Mouse (Mus musculus): ENCODE measurements around the gene Cntn5.

The Cntn5 gene

GRCm38 (mm10) chr9:10400099-10400498, 504.5 kb downstream of the Cntn5 start:
- DNase-seq, result no peak

DNA sequence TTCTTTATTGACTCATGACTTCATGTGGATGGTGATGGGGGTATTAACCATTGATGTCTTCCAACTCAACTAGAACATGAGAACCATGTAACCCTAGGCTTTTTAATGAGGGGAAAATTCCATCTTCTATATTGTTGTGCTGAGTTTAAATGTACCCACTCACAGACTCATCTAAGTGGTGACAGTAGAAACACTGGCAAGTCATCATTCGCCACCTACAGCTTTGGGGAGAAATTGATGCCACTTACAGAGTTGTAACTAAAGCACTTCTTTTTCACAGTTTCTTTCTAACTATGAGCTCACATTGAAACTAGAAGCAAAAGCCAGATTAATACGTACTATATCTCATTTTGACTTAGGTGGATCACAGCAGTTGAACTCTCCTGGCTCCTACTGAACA, 514.7 kb downstream of the Cntn5 start:
- DNase-seq, result no peak

GRCm38 (mm10) chr9:10384455-10384854, 520.1 kb downstream of the Cntn5 start:
- no peak for DNase-seq

DNA sequence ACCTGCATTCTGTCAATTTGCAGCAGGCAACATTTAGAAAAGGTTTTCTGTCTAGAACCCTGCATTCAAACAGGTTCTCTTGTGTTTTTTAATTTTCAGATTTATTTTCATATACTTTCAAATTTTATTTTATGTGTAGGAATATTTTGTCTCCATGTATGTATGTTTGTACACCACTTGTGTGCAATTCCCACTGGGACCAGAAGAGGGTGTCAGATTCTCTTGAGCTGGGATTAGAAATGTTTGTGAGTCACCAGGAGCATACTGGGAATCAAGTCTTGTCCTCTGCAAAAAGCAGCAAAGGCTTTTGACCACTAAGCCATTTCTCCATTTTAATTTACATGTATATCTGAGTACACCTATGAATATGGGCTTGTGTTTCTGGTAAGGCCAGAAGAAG, 521.4 kb downstream of the Cntn5 start:
- no peak for DNase-seq

- DNase-seq, result no peak
Observed at GRCm38 (mm10) chr9:10381701-10382100, 522.9 kb downstream of the Cntn5 start.

DNA sequence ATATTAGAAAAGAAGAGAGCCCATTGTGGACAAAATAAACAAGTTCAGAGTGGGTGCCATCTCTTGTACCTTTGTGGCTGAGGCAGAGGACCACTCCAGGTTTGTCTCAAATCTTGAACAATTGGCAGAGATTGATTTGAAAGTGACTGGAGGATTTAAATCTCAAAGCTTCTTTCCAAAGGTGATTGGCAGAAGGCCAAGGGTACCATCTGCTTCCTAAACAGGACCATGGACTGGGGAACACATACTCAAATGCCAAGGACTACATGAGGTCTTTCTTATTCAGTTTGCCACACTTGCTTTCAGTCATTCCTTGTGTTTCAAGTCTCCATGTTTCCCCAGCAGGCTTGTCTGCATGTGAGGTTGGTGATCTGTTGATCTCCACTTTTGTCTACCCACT, 528.3 kb downstream of the Cntn5 start:
- no peak for DNase-seq

DNA sequence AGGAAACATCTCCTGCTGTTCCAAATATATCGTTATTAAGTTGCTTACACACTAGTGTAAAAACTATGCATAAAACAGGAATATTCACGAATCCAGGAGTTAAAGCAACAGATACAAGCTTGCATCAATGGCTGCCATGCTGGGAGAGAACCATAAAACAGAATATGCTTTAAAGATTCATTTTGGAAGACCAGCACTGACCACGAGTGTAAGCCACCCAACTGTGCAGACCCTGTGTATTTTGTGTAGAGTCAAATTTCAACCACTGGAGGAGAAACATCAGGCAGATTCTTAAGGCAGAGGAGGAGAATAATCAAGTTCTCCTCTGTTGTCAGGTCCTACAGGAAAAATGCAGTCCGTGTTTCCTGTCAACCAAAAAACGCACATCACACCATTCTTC, 535.6 kb downstream of the Cntn5 start:
- DNase-seq, result no peak

GRCm38 (mm10) chr9:10368410-10368809, 536.2 kb downstream of the Cntn5 start:
- no peak for DNase-seq

DNA sequence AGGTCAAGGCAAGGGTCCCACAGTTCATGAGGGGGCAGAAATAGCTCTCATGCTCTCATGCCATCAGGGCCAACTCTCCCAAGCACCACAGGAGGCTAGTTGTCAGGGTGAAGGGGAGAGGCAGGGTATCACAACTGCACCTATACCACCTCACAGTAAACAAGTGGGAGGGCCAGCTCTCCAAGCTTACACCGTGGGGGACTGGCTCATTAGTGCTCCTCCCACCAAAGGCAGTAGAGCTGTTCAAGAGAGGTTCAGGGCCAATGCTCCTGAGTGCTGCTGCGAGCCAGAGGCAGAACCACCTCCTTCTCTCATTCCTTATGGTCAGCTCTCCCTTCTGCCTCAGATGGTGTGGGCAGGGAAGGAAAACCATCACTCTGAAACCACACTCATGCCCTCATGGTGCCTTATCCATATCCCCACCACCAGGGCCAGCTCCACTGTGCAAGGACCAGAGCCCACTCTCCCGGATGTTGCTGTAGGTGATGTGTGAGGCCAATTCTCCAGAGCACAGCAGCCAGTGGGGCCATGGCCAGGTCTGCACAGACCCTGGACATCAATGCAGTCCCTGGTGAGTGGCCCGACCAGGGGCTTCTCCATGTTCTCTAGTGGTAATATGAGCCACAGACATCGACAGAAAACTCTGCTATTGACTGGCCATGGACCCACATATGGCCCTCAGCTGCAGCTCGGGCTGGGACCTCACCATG, 538.2 kb downstream of the Cntn5 start:
- no peak for DNase-seq

DNA sequence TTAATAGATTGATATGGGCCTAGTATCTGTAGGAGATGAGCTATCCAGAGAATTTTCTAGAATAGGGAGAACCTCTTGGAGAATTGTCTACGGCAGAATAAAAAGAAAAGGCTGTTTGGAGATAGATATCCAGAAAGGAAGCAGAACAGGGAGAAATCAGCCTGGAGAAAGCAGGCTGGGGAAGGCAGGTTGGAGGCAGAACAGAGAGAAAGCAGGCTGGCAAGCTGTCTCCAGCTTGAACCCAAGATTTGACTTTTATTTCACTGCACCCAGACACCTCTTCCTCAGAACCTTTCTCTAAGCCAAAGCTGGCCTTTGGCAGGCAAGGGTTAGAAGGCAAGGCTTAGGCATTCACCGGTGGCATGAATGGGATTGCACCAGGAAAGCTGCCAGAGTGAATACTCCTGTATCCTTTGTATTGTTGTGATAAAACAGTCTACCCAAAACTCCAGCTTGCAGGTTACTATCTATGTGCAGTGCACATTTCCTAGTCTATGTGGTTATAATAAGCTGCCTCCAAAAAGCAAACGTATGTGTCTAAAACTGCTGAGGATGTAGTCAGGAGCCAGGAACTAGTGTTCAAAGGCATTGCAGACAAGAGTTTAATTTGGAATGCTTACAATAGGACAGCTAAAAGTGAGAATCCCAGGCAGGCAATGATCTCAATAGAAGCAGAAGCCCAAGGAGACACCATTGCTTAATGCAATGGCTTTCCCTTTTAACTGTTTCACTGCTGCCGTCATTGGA, 553.5 kb downstream of the Cntn5 start:
- DNase-seq, result no peak

GRCm38 (mm10) chr9:10348741-10349140, 555.8 kb downstream of the Cntn5 start:
- no peak for DNase-seq

DNA sequence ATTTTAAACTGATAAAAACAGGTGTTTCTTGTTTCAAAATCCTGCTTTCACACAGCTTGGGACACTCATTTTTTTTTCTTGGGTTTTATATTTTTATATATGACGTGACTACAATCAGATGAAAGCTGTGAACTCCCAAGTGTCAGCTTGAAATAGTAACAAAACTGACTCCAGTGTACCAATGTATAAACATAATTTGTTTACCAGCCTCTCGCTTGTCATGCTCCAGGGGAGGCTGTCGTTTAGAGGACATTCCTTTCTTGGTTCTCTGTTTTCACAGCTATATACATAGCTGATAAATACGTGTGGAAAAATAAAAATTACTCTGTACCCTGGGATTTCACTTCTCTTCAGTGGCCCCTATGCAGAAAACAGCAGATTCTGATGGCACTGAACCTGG, 556.4 kb downstream of the Cntn5 start:
- no peak for DNase-seq

GRCm38 (mm10) chr9:10340751-10341150, 563.8 kb downstream of the Cntn5 start:
- no peak for DNase-seq

GRCm38 (mm10) chr9:10339716-10340115, 564.9 kb downstream of the Cntn5 start:
- DNase-seq, result no peak

DNA sequence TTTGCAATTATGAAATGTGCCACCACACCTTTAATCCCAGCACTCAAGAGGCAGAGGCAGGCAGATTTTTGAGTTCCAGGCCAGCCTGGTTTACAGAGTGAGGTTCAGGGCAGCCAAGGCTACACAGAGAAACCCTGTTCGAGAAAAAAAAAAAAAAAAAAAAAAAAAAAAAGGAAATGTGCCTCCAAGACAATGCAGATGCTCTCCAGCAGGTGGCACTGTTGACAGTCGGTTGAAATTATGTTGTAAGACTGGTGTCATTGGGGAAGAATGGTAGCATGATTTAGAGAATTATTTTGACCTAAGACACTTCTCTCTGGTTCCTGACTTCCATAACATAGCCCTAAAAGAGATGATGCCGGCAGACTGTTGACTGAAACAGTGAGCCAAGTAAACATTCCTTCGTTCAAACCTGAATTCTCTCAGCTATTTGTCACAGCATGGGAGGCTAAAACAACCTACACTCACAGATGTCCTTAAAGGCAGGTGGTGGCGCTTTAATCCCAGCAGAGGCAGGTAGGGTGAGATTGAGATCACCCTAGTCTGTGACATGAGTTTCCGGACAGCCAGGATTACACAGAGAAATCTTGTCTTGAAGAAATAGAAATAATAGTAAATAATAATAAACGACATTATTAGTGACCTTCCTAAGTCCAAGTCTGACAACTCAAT, 579.7 kb downstream of the Cntn5 start:
- DNase-seq, result no peak

- no peak for DNase-seq
Observed at GRCm38 (mm10) chr9:10269342-10269741, 635.2 kb downstream of the Cntn5 start.

DNA sequence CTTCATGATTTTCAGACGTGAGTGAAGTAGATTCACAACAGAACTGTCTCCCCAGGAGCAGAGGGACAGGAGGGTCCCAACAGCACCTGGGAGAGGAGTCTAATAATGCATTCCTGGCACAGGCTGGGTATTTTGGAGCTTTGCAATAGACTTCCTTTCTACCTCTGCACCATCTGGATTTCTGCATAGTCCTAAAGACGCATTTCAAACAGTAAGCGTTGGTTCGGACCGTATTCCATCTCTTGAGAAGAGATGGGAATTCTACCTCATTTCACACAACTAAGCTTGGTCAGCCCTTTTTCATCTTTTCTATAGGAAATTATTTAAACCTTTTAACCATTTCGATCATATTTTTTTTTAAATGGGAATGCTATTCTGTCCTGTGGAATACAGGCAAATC, 635.7 kb downstream of the Cntn5 start:
- no peak for DNase-seq

- DNase-seq, result no peak
Observed at GRCm38 (mm10) chr9:10265616-10266015, 639.0 kb downstream of the Cntn5 start.

DNA sequence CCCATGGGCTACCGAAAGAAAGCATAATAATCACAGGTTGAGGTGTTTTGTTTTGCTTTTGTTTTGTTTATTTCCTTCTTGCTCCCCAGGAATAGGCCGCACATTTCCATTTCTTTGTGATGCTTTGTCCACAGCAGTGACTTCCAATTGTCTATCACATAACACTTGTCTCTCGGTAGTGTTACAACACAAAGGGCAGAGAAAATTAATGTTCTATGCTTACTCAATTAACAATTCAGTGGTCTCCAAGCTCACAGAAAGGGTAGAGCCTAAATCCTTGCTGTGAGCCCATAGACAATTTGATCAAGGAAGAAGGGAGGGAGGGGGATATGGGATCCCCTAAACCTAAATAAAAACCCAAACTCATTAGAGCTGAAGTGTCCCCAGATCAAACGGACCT, 671.2 kb downstream of the Cntn5 start:
- DNase-seq, result no peak

GRCm38 (mm10) chr9:10232066-10232465, 672.5 kb downstream of the Cntn5 start:
- no peak for DNase-seq

- no peak for DNase-seq
Observed at GRCm38 (mm10) chr9:10230973-10231372, 673.6 kb downstream of the Cntn5 start.

DNA sequence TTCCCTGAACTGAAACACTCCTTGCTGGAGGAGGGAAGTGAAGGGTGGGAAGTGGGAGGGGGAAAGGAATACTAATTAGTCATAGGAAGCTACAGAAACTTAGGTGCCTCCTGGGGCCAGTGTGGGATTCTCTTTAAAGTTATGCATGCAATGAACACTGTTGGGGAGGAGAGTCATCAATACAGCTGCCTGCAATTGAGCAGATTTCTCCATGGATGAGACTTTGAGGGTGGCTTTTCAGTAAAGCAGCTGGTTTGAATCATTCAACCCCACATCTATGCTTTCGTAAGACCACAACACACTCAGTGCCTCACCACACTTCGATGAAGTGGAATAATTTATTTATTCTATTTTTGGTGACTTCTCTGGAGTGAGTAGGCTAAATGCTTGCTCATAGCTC, 674.9 kb downstream of the Cntn5 start:
- no peak for DNase-seq

DNA sequence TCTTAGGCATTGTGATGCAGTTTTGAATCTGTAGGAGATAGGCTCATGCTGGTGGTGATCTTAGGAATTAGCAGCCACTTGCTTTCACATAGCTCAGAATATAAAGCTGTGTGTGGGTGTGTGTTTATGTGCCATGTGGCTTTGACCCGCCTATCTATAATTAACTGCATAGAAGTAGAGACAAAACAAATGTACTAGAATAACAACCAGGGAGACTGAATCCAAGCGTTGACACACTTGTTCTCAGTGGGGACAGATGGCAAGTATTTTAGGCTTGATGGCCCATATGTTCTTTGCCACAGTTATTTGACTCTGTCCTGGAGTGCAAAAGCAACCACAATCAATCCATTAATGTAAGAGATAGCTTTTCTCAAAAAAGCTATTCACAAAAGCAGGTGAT, 678.6 kb downstream of the Cntn5 start:
- DNase-seq, result no peak

DNA sequence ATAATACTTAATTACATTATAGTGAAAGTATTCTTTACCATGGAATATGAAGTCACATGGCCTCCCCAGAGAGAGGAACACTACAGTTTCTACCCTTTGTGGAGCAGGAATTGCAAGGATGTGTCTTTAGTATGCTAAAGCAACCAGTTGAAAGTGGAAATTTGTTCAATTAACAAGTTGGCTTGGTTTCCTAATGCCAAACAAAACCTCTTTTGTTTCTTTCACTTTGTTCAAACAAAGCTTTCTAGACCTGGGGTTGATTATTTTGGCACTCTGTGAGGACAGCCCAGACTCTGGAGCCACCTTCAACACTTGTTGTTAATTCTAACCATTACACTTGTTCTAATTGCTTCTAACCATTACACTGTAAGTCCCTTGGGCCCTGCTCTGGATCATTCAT, 718.5 kb downstream of the Cntn5 start:
- DNase-seq, result no peak

All from lung, adult 18-20 months (tissue).